Mouse (Mus musculus) pancreas, adult 10 weeks (tissue): ENCODE results near the gene Csnk2a2. TPM values are rescaled to one million over a fixed set of nuclear protein-coding genes. Genes with fewer than 3 reads are reported as not detected.

Experiments
- polyA plus RNA-seq: library from polyadenylated mRNA; stranded (reverse); fragments of 350-450 nt; fragmentation: Illumina TruSeq; extraction: RNeasy Lipid Tissue Mini Kit (QIAGEN cat#74804); gene quantifications from one replicate; pipeline ENCODE4 v1.2.3, GENCODE M21; 2015; ENCODE audit warnings: low read depth, low replicate concordance; ENCODE audit not compliant: insufficient read depth

The Csnk2a2 gene
- 7.5 TPM for polyA plus RNA-seq

GRCm38 (mm10) chr8:95490006-95490405 is at the start of gene Csnk2a2:
Gene Csnk2a2 (minus strand): TSS chr8:95490039.

GRCm38 (mm10) chr8:95533584-95534387 is 43.9 kb upstream of the Csnk2a2 start, which contains the start of gene Ccdc113:
Gene Ccdc113 (plus strand): TSS chr8:95534085.

GRCm38 (mm10) chr8:95434686-95435439 is 55.0 kb downstream of the Csnk2a2 start, which contains the start of gene Cfap20:
Gene Cfap20 (minus strand): TSS chr8:95434869.

Other genes with a start within 250 kb of the Csnk2a2 start
- gene Cngb1, start 183.5 kb downstream of the Csnk2a2 start, polyA plus RNA-seq = 0.13 TPM
- gene Tepp, start 179.5 kb downstream of the Csnk2a2 start, polyA plus RNA-seq = not detected
- gene Zfp319, start 158.1 kb downstream of the Csnk2a2 start, polyA plus RNA-seq = 2.1 TPM
- 4.9 TPM for gene Usb1, start 157.8 kb downstream of the Csnk2a2 start, polyA plus RNA-seq
- gene Mmp15, start 137.8 kb downstream of the Csnk2a2 start, polyA plus RNA-seq = 7.1 TPM
- 15.2 TPM for gene Cfap20, start 55.2 kb downstream of the Csnk2a2 start, polyA plus RNA-seq
- gene Ccdc113, start 44.0 kb upstream of the Csnk2a2 start, polyA plus RNA-seq = not detected
- gene Prss54, start 86.3 kb upstream of the Csnk2a2 start, polyA plus RNA-seq = not detected
- gene Gins3, start 143.4 kb upstream of the Csnk2a2 start, polyA plus RNA-seq = 0.74 TPM
- 2.7 TPM for gene Ndrg4, start 186.9 kb upstream of the Csnk2a2 start, polyA plus RNA-seq
- gene Setd6, start 225.8 kb upstream of the Csnk2a2 start, polyA plus RNA-seq = 19.3 TPM